Mouse (Mus musculus): Measurements from ENCODE around the gene Plch2. TPM values are rescaled to one million over a fixed set of nuclear protein-coding genes. Genes with fewer than 3 reads are reported as not detected.

Gene Plch2
- polyA plus RNA-seq, 1 experiment from 2014 or later: 23.3 TPM

DNA sequence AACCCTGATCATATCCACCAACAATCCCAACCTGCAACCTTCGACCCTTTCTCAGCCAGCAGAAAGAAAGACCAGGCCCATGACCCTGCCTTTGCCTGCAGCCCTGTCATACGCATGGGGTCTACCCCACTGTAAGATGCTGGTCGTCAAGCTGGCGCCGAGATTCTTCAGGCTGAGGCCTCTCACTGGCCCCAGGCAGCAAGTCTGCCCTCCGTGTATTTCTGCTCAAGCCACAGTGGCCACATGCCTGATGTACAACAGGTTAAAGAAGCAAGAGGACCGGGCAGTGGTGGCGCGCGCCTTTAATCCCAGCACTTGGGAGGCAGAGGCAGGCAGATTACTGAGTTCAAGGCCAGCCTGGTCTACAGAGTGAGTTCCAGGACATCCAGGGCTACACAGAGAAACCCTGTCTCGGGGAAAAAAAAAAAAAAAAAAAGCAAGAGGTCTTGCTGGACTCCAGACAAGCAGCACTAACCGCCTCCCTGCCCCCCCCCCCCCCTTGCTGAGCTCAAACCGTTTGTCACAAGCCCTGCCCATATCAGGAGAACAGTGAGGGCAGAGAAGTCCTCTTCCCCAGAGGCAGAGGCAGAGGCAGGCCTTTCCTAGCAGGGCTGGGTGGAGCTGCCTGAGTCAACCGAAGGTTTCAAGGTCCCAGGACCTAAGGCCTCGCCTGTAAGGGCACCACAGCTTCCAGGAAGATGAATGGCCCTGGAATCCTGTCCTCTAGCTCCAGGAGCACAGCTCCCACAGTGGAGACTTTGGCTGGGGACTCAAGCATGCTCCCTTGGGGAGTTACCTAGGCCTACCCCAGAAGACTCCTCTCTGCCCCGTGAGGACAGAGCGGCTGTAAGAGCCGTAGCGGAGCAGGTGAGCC, 74.1 kb downstream of the Plch2 start:
- no peak overlapping the region for H3K27ac ChIP-seq (ENCODE audit: low read length)
- 77% methylated on average over 19 of the region's 19 CpGs for WGBS
- H3K9me3 ChIP-seq (replicated peaks; ENCODE audit: control insufficient read depth, low read length, poor library complexity, severe bottlenecking): no peaks in the 10 kb centered on the region
- peaks cover 14% of the 10 kb centered on the region for H3K36me3 ChIP-seq (ENCODE audit: control insufficient read depth, insufficient read depth, low read length)
- peaks cover 5% of the 10 kb centered on the region; the same call in 1 of the 2 replicates for H3K27me3 ChIP-seq (ENCODE audit: control insufficient read depth, insufficient read depth, low read depth, low read length)
- no peak overlapping the region for H3K4me2 ChIP-seq (ENCODE audit: low read length)
- no peak overlapping the region for H3K9ac ChIP-seq (ENCODE audit: low read depth, low read length)
- H3K4me3 ChIP-seq (ENCODE audit: low read depth, low read length): no peak overlapping the region
- no peak for ATAC-seq
- H3K4me1 ChIP-seq (ENCODE audit: control insufficient read depth, insufficient read depth, low read length): peaks cover 4% of the 10 kb centered on the region; the same call in 1 of the 2 replicates

DNA sequence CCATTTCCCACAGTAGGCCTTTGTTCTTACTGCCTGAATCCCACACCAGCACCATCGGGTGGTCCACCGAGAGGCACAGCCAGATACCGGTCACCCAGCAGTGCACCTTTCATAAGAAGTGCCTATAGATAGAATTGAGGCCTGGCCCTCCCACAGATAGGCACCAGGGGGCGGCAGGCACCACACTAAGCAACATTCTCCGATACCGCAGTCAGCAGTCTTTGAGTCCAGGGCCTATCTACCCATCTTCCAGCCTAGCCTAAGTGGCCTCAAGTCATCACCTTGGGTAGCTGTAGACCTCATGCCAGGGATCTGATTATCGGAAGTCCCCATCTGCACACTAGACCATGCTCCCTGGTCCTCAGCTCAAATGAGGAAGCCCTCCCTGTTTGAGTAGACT, 75.1 kb downstream of the Plch2 start:
- ATAC-seq: peak; percentile 58

DNA sequence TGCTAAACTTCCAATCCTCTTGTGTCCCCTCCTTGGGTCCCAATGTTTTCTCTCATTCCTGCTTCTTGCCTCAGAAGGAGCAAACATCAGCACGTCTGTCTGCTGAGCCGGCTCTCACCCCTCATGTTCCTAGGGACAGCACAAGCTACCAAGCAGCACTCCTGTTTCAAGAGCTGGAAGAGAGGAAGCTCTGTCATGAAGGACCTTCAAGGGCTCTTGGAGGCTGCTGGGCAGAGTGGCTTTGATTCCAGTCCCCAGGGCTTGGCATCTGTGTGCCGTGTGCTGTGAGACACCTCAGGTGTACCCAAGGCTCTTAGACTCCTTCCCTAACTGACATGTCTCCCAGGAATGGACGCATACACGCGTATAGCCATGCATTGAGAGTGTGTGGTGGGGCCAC, 75.5 kb downstream of the Plch2 start:
- WGBS: 83% methylated on average over 6 of the region's 6 CpGs
- no peak overlapping the region for H3K4me2 ChIP-seq (ENCODE audit: low read length)
- H3K9ac ChIP-seq (ENCODE audit: low read depth, low read length): no peak overlapping the region
- ATAC-seq: no peak
- no peak overlapping the region for H3K4me3 ChIP-seq (ENCODE audit: low read depth, low read length)
- H3K9me3 ChIP-seq (replicated peaks; ENCODE audit: control insufficient read depth, low read length, poor library complexity, severe bottlenecking): no peaks in the 10 kb centered on the region
- no peak overlapping the region for H3K27ac ChIP-seq (ENCODE audit: low read length)
- peaks cover 25% of the 10 kb centered on the region for H3K36me3 ChIP-seq (ENCODE audit: control insufficient read depth, insufficient read depth, low read length)
- no peaks in the 10 kb centered on the region; the same call in 1 of the 2 replicates for H3K27me3 ChIP-seq (ENCODE audit: control insufficient read depth, insufficient read depth, low read depth, low read length)
- H3K4me1 ChIP-seq (ENCODE audit: control insufficient read depth, insufficient read depth, low read length): peaks cover 2% of the 10 kb centered on the region; the same call in 1 of the 2 replicates

More for the DNA sequence above, 75.1 kb downstream of the Plch2 start:
- no peak overlapping the region for H3K4me3 ChIP-seq (ENCODE audit: low read depth, low read length)
- WGBS: 40% methylated on average over 7 of the region's 7 CpGs
- H3K9me3 ChIP-seq (replicated peaks; ENCODE audit: control insufficient read depth, low read length, poor library complexity, severe bottlenecking): no peaks in the 10 kb centered on the region
- no peak overlapping the region for H3K9ac ChIP-seq (ENCODE audit: low read depth, low read length)
- H3K4me2 ChIP-seq (ENCODE audit: low read length): no peak overlapping the region
- peaks cover 3% of the 10 kb centered on the region; the same call in 1 of the 2 replicates for H3K27me3 ChIP-seq (ENCODE audit: control insufficient read depth, insufficient read depth, low read depth, low read length)
- peaks cover 4% of the 10 kb centered on the region; the same call in 1 of the 2 replicates for H3K4me1 ChIP-seq (ENCODE audit: control insufficient read depth, insufficient read depth, low read length)
- peaks cover 21% of the 10 kb centered on the region for H3K36me3 ChIP-seq (ENCODE audit: control insufficient read depth, insufficient read depth, low read length)
- no peak overlapping the region for H3K27ac ChIP-seq (ENCODE audit: low read length)

DNA sequence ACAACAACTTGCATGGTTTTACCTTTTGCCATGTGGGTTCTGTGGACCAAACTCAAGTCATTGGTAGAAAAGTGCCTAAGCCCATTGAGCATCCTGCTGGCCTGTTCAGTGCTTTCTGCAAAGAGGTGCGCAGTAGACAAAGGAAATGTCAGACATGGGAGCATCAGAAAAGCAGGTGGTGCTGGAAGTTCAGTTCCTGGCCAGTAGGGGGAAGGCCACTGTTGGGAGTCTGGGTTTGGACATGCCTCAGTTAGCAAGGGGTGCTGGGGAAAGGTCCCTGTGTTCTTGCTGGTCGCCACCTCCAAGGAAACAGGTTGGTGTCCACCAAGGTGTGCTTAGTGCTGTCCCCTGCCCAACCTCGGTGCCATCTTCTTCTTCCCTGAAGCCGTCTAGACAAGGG, 76.5 kb downstream of the Plch2 start:
- ATAC-seq: no peak
- no peak overlapping the region for H3K27ac ChIP-seq (ENCODE audit: low read length)
- no peaks in the 10 kb centered on the region; the same call in 1 of the 2 replicates for H3K27me3 ChIP-seq (ENCODE audit: control insufficient read depth, insufficient read depth, low read depth, low read length)
- H3K4me2 ChIP-seq (ENCODE audit: low read length): no peak overlapping the region
- H3K9ac ChIP-seq (ENCODE audit: low read depth, low read length): no peak overlapping the region
- H3K9me3 ChIP-seq (replicated peaks; ENCODE audit: control insufficient read depth, low read length, poor library complexity, severe bottlenecking): no peaks in the 10 kb centered on the region
- no peaks in the 10 kb centered on the region; the same call in 1 of the 2 replicates for H3K4me1 ChIP-seq (ENCODE audit: control insufficient read depth, insufficient read depth, low read length)
- H3K36me3 ChIP-seq (ENCODE audit: control insufficient read depth, insufficient read depth, low read length): peaks cover 33% of the 10 kb centered on the region
- no peak overlapping the region for H3K4me3 ChIP-seq (ENCODE audit: low read depth, low read length)
- 96% methylated on average over 4 of the region's 4 CpGs for WGBS

- ATAC-seq: no peak
- Histone ChIP-seq H3K4me2 (ENCODE audit: low read length) (no peak overlapping the region), H3K36me3 (ENCODE audit: control insufficient read depth, insufficient read depth, low read length) (peaks cover 77% of the 10 kb centered on the region), H3K9ac (ENCODE audit: low read depth, low read length) (no peak overlapping the region), H3K4me1 (ENCODE audit: control insufficient read depth, insufficient read depth, low read length) (no peaks in the 10 kb centered on the region), H3K27ac (ENCODE audit: low read length) (no peak overlapping the region), H3K9me3 (replicated peaks; ENCODE audit: control insufficient read depth, low read length, poor library complexity, severe bottlenecking) (no peaks in the 10 kb centered on the region), H3K4me3 (ENCODE audit: low read depth, low read length) (no peak overlapping the region), H3K27me3 (ENCODE audit: control insufficient read depth, insufficient read depth, low read depth, low read length) (no peaks in the 10 kb centered on the region)
- 90% methylated on average over 11 of the region's 11 CpGs for WGBS
These were observed 82.4 kb downstream of the Plch2 start for GRCm38 (mm10) chr4:154974163-154974611.

GRCm38 (mm10) chr4:154972546-154972945, 84.0 kb downstream of the Plch2 start:
- Histone ChIP-seq H3K4me3 (ENCODE audit: low read depth, low read length) (no peak overlapping the region), H3K9ac (ENCODE audit: low read depth, low read length) (no peak overlapping the region), H3K4me2 (ENCODE audit: low read length) (no peak overlapping the region), H3K27me3 (ENCODE audit: control insufficient read depth, insufficient read depth, low read depth, low read length) (no peaks in the 10 kb centered on the region), H3K9me3 (replicated peaks; ENCODE audit: control insufficient read depth, low read length, poor library complexity, severe bottlenecking) (no peaks in the 10 kb centered on the region), H3K4me1 (ENCODE audit: control insufficient read depth, insufficient read depth, low read length) (no peaks in the 10 kb centered on the region), H3K27ac (ENCODE audit: low read length) (no peak overlapping the region), H3K36me3 (ENCODE audit: control insufficient read depth, insufficient read depth, low read length) (peaks cover 71% of the 10 kb centered on the region)
- no peak for ATAC-seq
- 94% methylated on average over 12 of the region's 12 CpGs for WGBS

- 61% methylated on average over 5 of the region's 5 CpGs for WGBS
- H3K36me3 ChIP-seq (ENCODE audit: control insufficient read depth, insufficient read depth, low read length): peaks cover 29% of the 10 kb centered on the region
- no peak overlapping the region for H3K4me3 ChIP-seq (ENCODE audit: low read depth, low read length)
- no peak overlapping the region for H3K4me2 ChIP-seq (ENCODE audit: low read length)
- no peak overlapping the region for H3K27ac ChIP-seq (ENCODE audit: low read length)
- no peaks in the 10 kb centered on the region for H3K9me3 ChIP-seq (replicated peaks; ENCODE audit: control insufficient read depth, low read length, poor library complexity, severe bottlenecking)
- ATAC-seq: no peak
- no peak overlapping the region for H3K9ac ChIP-seq (ENCODE audit: low read depth, low read length)
- no peaks in the 10 kb centered on the region for H3K27me3 ChIP-seq (ENCODE audit: control insufficient read depth, insufficient read depth, low read depth, low read length)
- peaks cover 35% of the 10 kb centered on the region for H3K4me1 ChIP-seq (ENCODE audit: control insufficient read depth, insufficient read depth, low read length)
These were observed 89.4 kb downstream of the Plch2 start for GRCm38 (mm10) chr4:154967173-154967572.

- Histone ChIP-seq H3K9ac (ENCODE audit: low read depth, low read length) (peak overlapping the region; percentile 90), H3K27me3 (ENCODE audit: control insufficient read depth, insufficient read depth, low read depth, low read length) (no peaks in the 10 kb centered on the region), H3K27ac (ENCODE audit: low read length) (0 out of 2 replicates have a peak overlapping the region, but pooled peaks have one; percentile 92), H3K4me1 (ENCODE audit: control insufficient read depth, insufficient read depth, low read length) (peaks cover 44% of the 10 kb centered on the region), H3K4me3 (ENCODE audit: low read depth, low read length) (no peak overlapping the region), H3K9me3 (replicated peaks; ENCODE audit: control insufficient read depth, low read length, poor library complexity, severe bottlenecking) (no peaks in the 10 kb centered on the region), H3K4me2 (ENCODE audit: low read length) (peak overlapping the region; percentile 87), H3K36me3 (ENCODE audit: control insufficient read depth, insufficient read depth, low read length) (peaks cover 16% of the 10 kb centered on the region)
- 61% methylated on average over 3 of the region's 3 CpGs for WGBS
- no peak for ATAC-seq
These were observed 90.7 kb downstream of the Plch2 start for GRCm38 (mm10) chr4:154965856-154966255.
